Mouse (Mus musculus) cortical plate, adult 2 months (tissue): ENCODE results near the gene 6430548M08Rik.

Experiments
- CTCF ChIP-seq: fragments of 200-500 bp; IDR thresholded peaks from 2 replicates; pipeline ENCODE4 v1.5.1; 2011; ENCODE audit warnings: mild to moderate bottlenecking, control low read depth, low read length; ENCODE audit not compliant: insufficient read depth; ENCODE audit errors: extremely low read depth
- POLR2A ChIP-seq: fragments of 200-500 bp; IDR thresholded peaks from 2 replicates; pipeline ENCODE4 v1.6.1; 2011; ENCODE audit warnings: mild to moderate bottlenecking, low read length, control low read depth; ENCODE audit not compliant: insufficient read depth; ENCODE audit errors: extremely low read depth

GRCm38 (mm10) chr8:120112535-120112934 lies 1.4 kb upstream of the 6430548M08Rik start:
- TF ChIP-seq CTCF (no peak), POLR2A (no peak)
